Mouse (Mus musculus) cerebellum, adult (tissue): ENCODE data around the gene Cdk13.

ENCODE experiments used
- ATAC-seq: cut with Nextera tagmentation; 2 replicates; pipeline ENCODE4 v1.9.2; 2017; ENCODE audit warnings: mild to moderate bottlenecking, moderate library complexity, mixed read lengths; ENCODE audit not compliant: insufficient number of reproducible peaks, low FRiP score, low TSS enrichment

Gene Cdk13

GRCm38 (mm10) chr13:17804909-17805613 lies at the start of gene Cdk13:
Gene Cdk13, minus strand, starts transcription at chr13:17805097.
- peak; percentile 93 for ATAC-seq

- no peak for ATAC-seq
These were observed 38.4 kb upstream of the Cdk13 start for GRCm38 (mm10) chr13:17843336-17843735.

- ATAC-seq = no peak
These were observed 37.9 kb upstream of the Cdk13 start for GRCm38 (mm10) chr13:17842756-17843155.

GRCm38 (mm10) chr13:17839137-17839536 lies 34.2 kb upstream of the Cdk13 start:
- no peak for ATAC-seq

- peak; percentile 74 for ATAC-seq
These were observed 33.6 kb upstream of the Cdk13 start for GRCm38 (mm10) chr13:17838484-17838851.

GRCm38 (mm10) chr13:17837610-17838483 lies 33.0 kb upstream of the Cdk13 start:
- ATAC-seq = peak; percentile 23; the same call in 1 of the 2 replicates

GRCm38 (mm10) chr13:17836808-17837207 lies 31.9 kb upstream of the Cdk13 start:
- ATAC-seq = no peak

GRCm38 (mm10) chr13:17832940-17833339 lies 28.0 kb upstream of the Cdk13 start:
- ATAC-seq = no peak

GRCm38 (mm10) chr13:17817226-17817625 lies 12.3 kb upstream of the Cdk13 start:
- no peak for ATAC-seq

GRCm38 (mm10) chr13:17805614-17805975 lies 698 bp upstream of the Cdk13 start:
- no peak for ATAC-seq

- ATAC-seq = peak; percentile 5; the same call in 1 of the 2 replicates
These were observed 647 bp downstream of the Cdk13 start for GRCm38 (mm10) chr13:17804058-17804841.

- peak; percentile 47 for ATAC-seq
These were observed 1.4 kb downstream of the Cdk13 start for GRCm38 (mm10) chr13:17803331-17804057.

- no peak for ATAC-seq
These were observed 2.0 kb downstream of the Cdk13 start for GRCm38 (mm10) chr13:17802880-17803279.

GRCm38 (mm10) chr13:17799735-17800134 lies 5.2 kb downstream of the Cdk13 start:
- no peak for ATAC-seq

GRCm38 (mm10) chr13:17795757-17796456 lies 9.0 kb downstream of the Cdk13 start:
- ATAC-seq = no peak

- no peak for ATAC-seq
These were observed 21.3 kb downstream of the Cdk13 start for GRCm38 (mm10) chr13:17783643-17784042.

- ATAC-seq = no peak
These were observed 25.0 kb downstream of the Cdk13 start for GRCm38 (mm10) chr13:17779923-17780322.

GRCm38 (mm10) chr13:17776303-17776702 lies 28.6 kb downstream of the Cdk13 start:
- no peak for ATAC-seq

GRCm38 (mm10) chr13:17775364-17775763 lies 29.5 kb downstream of the Cdk13 start:
- no peak for ATAC-seq

GRCm38 (mm10) chr13:17773112-17773511 lies 31.8 kb downstream of the Cdk13 start:
- ATAC-seq = no peak
